ENCODE assay signal across 25 mouse cellular contexts in the genomic region with DNA sequence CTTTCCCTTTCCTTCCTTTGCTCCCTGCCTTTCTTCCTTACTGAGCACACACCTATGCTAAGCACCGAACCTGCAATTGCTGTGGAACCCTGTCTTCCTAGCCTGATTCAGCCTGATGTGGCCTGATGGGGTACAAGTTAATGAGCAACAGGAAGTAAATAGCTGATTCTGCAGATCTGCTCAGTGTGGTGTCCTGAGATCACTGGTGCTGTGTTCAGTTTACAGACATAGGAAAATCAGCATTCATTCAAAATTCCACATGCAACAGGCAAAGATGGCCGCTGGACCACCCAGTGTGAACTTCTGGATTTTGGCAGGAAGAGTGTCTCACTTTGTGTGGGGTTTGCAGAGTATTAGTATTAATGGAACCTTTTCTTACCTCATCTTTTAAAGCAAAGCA. TPM values are rescaled to one million over a fixed set of nuclear protein-coding genes. Genes with fewer than 3 reads are reported as not detected.
DNase-seq lines count a peak whose midpoint lies in the region; ATAC-seq and TF ChIP-seq lines count a peak whose summit lies in the region.
"Had no signal": no experiment of that assay in that cellular context is flagged by ENCODE, and none has a peak within 500 bp of the region (broad histone marks: within the 10 kb centered on the region; RNA-seq: fewer than 3 reads in every experiment).

No protein-coding gene starts in this region.

- peaks cover 4% of the 10 kb centered on the region; the same call in 1 of the 2 replicates for H3K4me1 ChIP-seq in kidney, adult 2 months (ENCODE audit: control insufficient read depth, insufficient read depth, low read length)
- H3K4me1 ChIP-seq in liver, adult 2 months (ENCODE audit: control insufficient read depth, insufficient read depth, low read length), result peaks cover 17% of the 10 kb centered on the region
- H3K4me1 ChIP-seq in midbrain, embryonic 11.5 days (ENCODE audit: control insufficient read depth, insufficient read depth, low read length), result no peaks in the 10 kb centered on the region
- H3K4me1 ChIP-seq in midbrain, embryonic 10.5 days, result no peaks in the 10 kb centered on the region
- H3K4me1 ChIP-seq: embryonic facial prominence, embryonic 10.5 days; embryonic facial prominence, embryonic 12.5 days; forebrain, embryonic 13.5 days had no signal

- no peak for TF ChIP-seq CTCF in gastrocnemius, adult 2 months (IDR thresholded peaks at IDR 0.05)
- TF ChIP-seq CTCF in kidney, adult 2 months (conservative IDR thresholded peaks at IDR 0.05; ENCODE audit: insufficient read depth, insufficient read length, low read depth, low read length), result no peak
- TF ChIP-seq CTCF in liver, adult 2 months (IDR thresholded peaks at IDR 0.05; ENCODE audit: low read depth, low read length), result no peak

- no peak for TF ChIP-seq POLR2A in kidney, adult 2 months (IDR thresholded peaks at IDR 0.05; ENCODE audit: low read depth, low read length)
- TF ChIP-seq POLR2A in liver, adult 2 months (IDR thresholded peaks at IDR 0.05; ENCODE audit: extremely low read depth, insufficient read depth, low read length), result no peak

- no peak for ATAC-seq in midbrain, embryonic 11.5 days (ENCODE audit: low FRiP score)
- ATAC-seq: activated CD4-positive, CD25-positive, alpha-beta regulatory T cell, adult 4 months; CD4-positive, CD25-positive, alpha-beta regulatory T cell, adult 4 months; forebrain, embryonic 13.5 days; Patski had no signal

- no peak overlapping the region for H3K4me3 ChIP-seq in gastrocnemius, adult 2 months
- no peak overlapping the region for H3K4me3 ChIP-seq in kidney, adult 2 months (ENCODE audit: insufficient read depth, low read depth, low read length)
- no peak overlapping the region for H3K4me3 ChIP-seq in liver, adult 2 months (ENCODE audit: insufficient read depth, low read depth, low read length)
- no peak overlapping the region for H3K4me3 ChIP-seq in midbrain, embryonic 11.5 days (ENCODE audit: low read depth, low read length)
- H3K4me3 ChIP-seq in midbrain, embryonic 10.5 days, result no peak overlapping the region
- H3K4me3 ChIP-seq: embryonic facial prominence, embryonic 10.5 days; embryonic facial prominence, embryonic 12.5 days; forebrain, embryonic 13.5 days had no signal

- H3K27ac ChIP-seq in gastrocnemius, adult 2 months, result no peak overlapping the region
- no peak overlapping the region for H3K27ac ChIP-seq in kidney, adult 2 months (ENCODE audit: insufficient read depth, low read depth, low read length)
- H3K27ac ChIP-seq in liver, adult 2 months (replicated peaks; ENCODE audit: insufficient read depth, low read depth, low read length), result no peak overlapping the region
- H3K27ac ChIP-seq in midbrain, embryonic 11.5 days (ENCODE audit: low read depth, low read length), result no peak overlapping the region
- no peak overlapping the region for H3K27ac ChIP-seq in midbrain, embryonic 10.5 days (replicated peaks)
- H3K27ac ChIP-seq: embryonic facial prominence, embryonic 10.5 days; embryonic facial prominence, embryonic 12.5 days; forebrain, embryonic 13.5 days had no signal

- no peaks in the 10 kb centered on the region for H3K36me3 ChIP-seq in kidney, adult 2 months (ENCODE audit: control insufficient read depth, insufficient read depth, low read length)
- no peaks in the 10 kb centered on the region for H3K36me3 ChIP-seq in liver, adult 2 months (ENCODE audit: control insufficient read depth, insufficient read depth, low read length)
- no peaks in the 10 kb centered on the region for H3K36me3 ChIP-seq in midbrain, embryonic 11.5 days (ENCODE audit: control insufficient read depth, insufficient read depth, low read length)
- H3K36me3 ChIP-seq in midbrain, embryonic 10.5 days, result no peaks in the 10 kb centered on the region
- H3K36me3 ChIP-seq: embryonic facial prominence, embryonic 10.5 days; embryonic facial prominence, embryonic 12.5 days had no signal

- H3K79me2 ChIP-seq in liver, adult 2 months (ENCODE audit: control insufficient read depth, insufficient read depth, low read length), result no peaks in the 10 kb centered on the region

- peak; percentile 8 for DNase-seq in gastrocnemius, adult 2 months
- no peak for DNase-seq in gastrocnemius, postnatal 36 days
- DNase-seq in kidney, adult 2 months, result peak; percentile 51
- DNase-seq in kidney, postnatal 10 days, result no peak
- DNase-seq in liver, adult 2 months (ENCODE audit: extremely low read depth, low read depth, low spot score), result peak; percentile 76
- DNase-seq in liver, result no peak
- DNase-seq in midbrain, embryonic 11.5 days (ENCODE audit: low spot score, missing footprints), result peak; percentile 84
- no peak for DNase-seq in midbrain, embryonic 10.5 days (ENCODE audit: low spot score)
- DNase-seq: adrenal gland, adult 8-10 months; adrenal gland, postnatal 14 days; adrenal gland, postnatal 36 days; B cell, adult 2 months; cerebellum, adult 11-12 months; cerebellum, adult 2 months; cerebellum, adult 9-10 months; cerebellum, postnatal 10 days; cerebellum, postnatal 25 days had no signal

- 53% methylated on average over 2 of the region's 2 CpGs for WGBS in kidney, adult 2 months
- 42% methylated on average over 2 of the region's 2 CpGs for WGBS in liver, adult 2 months
- 91% methylated on average over 2 of the region's 2 CpGs for WGBS in midbrain, embryonic 11.5 days
- 90% methylated on average over 2 of the region's 2 CpGs for WGBS in midbrain, embryonic 10.5 days

- no peaks in the 10 kb centered on the region for H3K27me3 ChIP-seq in kidney, adult 2 months (replicated peaks; ENCODE audit: control insufficient read depth, insufficient read depth, low read length)
- no peaks in the 10 kb centered on the region for H3K27me3 ChIP-seq in liver, adult 2 months (ENCODE audit: control insufficient read depth, insufficient read depth, low read length)
- no peaks in the 10 kb centered on the region for H3K27me3 ChIP-seq in midbrain, embryonic 11.5 days (ENCODE audit: control insufficient read depth, insufficient read depth, low read length)
- no peaks in the 10 kb centered on the region for H3K27me3 ChIP-seq in midbrain, embryonic 10.5 days (ENCODE audit: low read depth, poor library complexity, severe bottlenecking)
- H3K27me3 ChIP-seq: CH12.LX; embryonic facial prominence, embryonic 12.5 days; forebrain, embryonic 13.5 days; Patski had no signal

- H3K4me2 ChIP-seq in midbrain, embryonic 11.5 days, result no peak overlapping the region
- H3K4me2 ChIP-seq: embryonic facial prominence, embryonic 12.5 days; forebrain, embryonic 13.5 days had no signal

- no peaks in the 10 kb centered on the region; the same call in 1 of the 2 replicates for H3K9me3 ChIP-seq in midbrain, embryonic 11.5 days (ENCODE audit: control insufficient read depth, low read length)
- H3K9me3 ChIP-seq in midbrain, embryonic 10.5 days (replicated peaks), result peaks cover 6% of the 10 kb centered on the region
- H3K9me3 ChIP-seq: embryonic facial prominence, embryonic 12.5 days; G1E had no signal

- intact Hi-C loops in gastrocnemius, adult 2 months (cut with DNase I), result no loop called here
- intact Hi-C loops in gastrocnemius, postnatal 36 days (cut with DNase I), result no loop called here

- no peak overlapping the region for H3K9ac ChIP-seq in liver, adult 2 months (ENCODE audit: low read depth, low read length)
- H3K9ac ChIP-seq in midbrain, embryonic 11.5 days (ENCODE audit: low read length), result no peak overlapping the region
- H3K9ac ChIP-seq: embryonic facial prominence, embryonic 12.5 days; forebrain, embryonic 13.5 days had no signal

RNA-seq across cellular contexts. Expression of gene Slc30a1, which starts 12.8 kb away (rescaled TPM):
- 1 to 10 TPM; 5.8 to 6.4 TPM for total RNA-seq in gastrocnemius, adult 2 months (2021)
- total RNA-seq in gastrocnemius, postnatal 36 days (2021), result 1 to 10 TPM; 5.6 to 7.7 TPM
- 18.1 and 19.9 TPM in 2 replicates for polyA plus RNA-seq in kidney, adult 2 months (2012; rRNA removed)
- 22.6 and 24.4 TPM in 2 replicates for total RNA-seq in liver, adult 2 months (2014; rRNA removed)
- 11.3 and 13.6 TPM in 2 replicates for polyA plus RNA-seq in liver, adult 2 months (2012; rRNA removed)
- polyA plus RNA-seq in midbrain, embryonic 11.5 days (2014; fragmentation: Nextera tagmentation; extraction: Ambion mirVana), result 2.4 and 2.6 TPM in 2 replicates
- 1.2 and 1.3 TPM in 2 replicates for polyA plus RNA-seq in midbrain, embryonic 10.5 days (2016; fragmentation: Nextera tagmentation; extraction: Ambion mirVana)

RNA-seq across cellular contexts. Expression of gene Rd3, which starts 57.8 kb away (rescaled TPM):
- under 1 TPM in 1 of 2 experiments, not detected in 1; 0.08 TPM for total RNA-seq in gastrocnemius, adult 2 months (2021)
- under 1 TPM in 1 of 2 experiments, not detected in 1; 0.08 TPM for total RNA-seq in gastrocnemius, postnatal 36 days (2021)
- 0.41 and 0.88 TPM in 2 replicates for polyA plus RNA-seq in kidney, adult 2 months (2012; rRNA removed)
- total RNA-seq in liver, adult 2 months (2014; rRNA removed), result 0.46 and 0.54 TPM in 2 replicates
- polyA plus RNA-seq in liver, adult 2 months (2012; rRNA removed), result 1.2 and 1.6 TPM in 2 replicates
- polyA plus RNA-seq in midbrain, embryonic 11.5 days (2014; fragmentation: Nextera tagmentation; extraction: Ambion mirVana), result 1.3 and 1.7 TPM in 2 replicates
- polyA plus RNA-seq in midbrain, embryonic 10.5 days (2016; fragmentation: Nextera tagmentation; extraction: Ambion mirVana), result 0.62 and 0.82 TPM in 2 replicates
- total RNA-seq: adrenal gland, postnatal 14 days; G1E had no signal
- polyA plus RNA-seq: G1E had no signal

Comparison
In these comparisons a context has a peak if more than half of its experiments do, and no peak if none do; other contexts are left out.
1. DNase-seq: peak in gastrocnemius, adult 2 months (single experiment), kidney, adult 2 months (single experiment), liver, adult 2 months (single experiment) and midbrain, embryonic 11.5 days (single experiment); none in gastrocnemius, postnatal 36 days (0 of 2), kidney, postnatal 10 days (single experiment), liver (single experiment) and midbrain, embryonic 10.5 days (single experiment).